Mouse (Mus musculus) megakaryocyte, adult 5-6 weeks (primary cell): ENCODE measurements around the gene Lrrc28. TPM values are rescaled to one million over a fixed set of nuclear protein-coding genes. Genes with fewer than 3 reads are reported as not detected.

Experiments
- ATAC-seq: 2 replicates; pipeline ENCODE4 v1.8.0; 2016; ENCODE audit warnings: mild to moderate bottlenecking, inconsistent platforms; ENCODE audit not compliant: poor library complexity, severe bottlenecking
- total RNA-seq, 2 experiments: library from RNA; stranded (forward) in 1 of 2; stranded (reverse) in 1 of 2; fragments of 153-499, 151-499 nt in 1 of 2; fragments of 221-1000, 200-1000 nt in 1 of 2; gene quantifications; 2 replicates each; pipeline versions ENCODE4 v1.2.3 to v1.2.4; 2015 to 2017

Lrrc28 gene
- total RNA-seq, 2 experiments from 2014 or later: 9.0 to 10.2 TPM

- no peak for ATAC-seq
Measured at GRCm38 (mm10) chr7:67598050-67598449, 47.0 kb downstream of the Lrrc28 start.

GRCm38 (mm10) chr7:67596961-67597360 lies 48.1 kb downstream of the Lrrc28 start:
- peak; percentile 67 for ATAC-seq

GRCm38 (mm10) chr7:67596322-67596721 lies 48.7 kb downstream of the Lrrc28 start:
- ATAC-seq: no peak

GRCm38 (mm10) chr7:67593902-67594301 lies 51.2 kb downstream of the Lrrc28 start:
- ATAC-seq: no peak

- ATAC-seq: no peak
Measured at GRCm38 (mm10) chr7:67592670-67593069, 52.4 kb downstream of the Lrrc28 start.

- no peak for ATAC-seq
Measured at GRCm38 (mm10) chr7:67588743-67589142, 56.3 kb downstream of the Lrrc28 start.

GRCm38 (mm10) chr7:67586479-67586878 lies 58.6 kb downstream of the Lrrc28 start:
- no peak for ATAC-seq

GRCm38 (mm10) chr7:67583852-67584251 lies 61.2 kb downstream of the Lrrc28 start:
- no peak for ATAC-seq

GRCm38 (mm10) chr7:67578783-67579482 lies 66.1 kb downstream of the Lrrc28 start:
- ATAC-seq: no peak

GRCm38 (mm10) chr7:67578044-67578443 lies 67.0 kb downstream of the Lrrc28 start:
- no peak for ATAC-seq

- no peak for ATAC-seq
Measured at GRCm38 (mm10) chr7:67566510-67567237, 78.4 kb downstream of the Lrrc28 start.

GRCm38 (mm10) chr7:67565132-67565531 lies 79.9 kb downstream of the Lrrc28 start:
- ATAC-seq: no peak

GRCm38 (mm10) chr7:67562176-67562575 lies 82.9 kb downstream of the Lrrc28 start:
- ATAC-seq: no peak

- no peak for ATAC-seq
Measured at GRCm38 (mm10) chr7:67559486-67559885, 85.6 kb downstream of the Lrrc28 start.

GRCm38 (mm10) chr7:67558230-67558629 lies 86.8 kb downstream of the Lrrc28 start:
- no peak for ATAC-seq

- ATAC-seq: no peak
Measured at GRCm38 (mm10) chr7:67554863-67555262, 90.2 kb downstream of the Lrrc28 start.

GRCm38 (mm10) chr7:67551242-67551641 lies 93.8 kb downstream of the Lrrc28 start:
- peak; percentile 81 for ATAC-seq

- ATAC-seq: peak; percentile 51
Measured at GRCm38 (mm10) chr7:67549073-67549561, 96.0 kb downstream of the Lrrc28 start.

- no peak for ATAC-seq
Measured at GRCm38 (mm10) chr7:67548599-67549041, 96.4 kb downstream of the Lrrc28 start.

GRCm38 (mm10) chr7:67546282-67546681 lies 98.8 kb downstream of the Lrrc28 start:
- peak; percentile 83 for ATAC-seq

GRCm38 (mm10) chr7:67544586-67544985 lies 100.5 kb downstream of the Lrrc28 start:
- ATAC-seq: no peak

GRCm38 (mm10) chr7:67543641-67544040 lies 101.4 kb downstream of the Lrrc28 start:
- ATAC-seq: no peak
